Mouse (Mus musculus) midbrain, postnatal 0 days (tissue): Measurements from ENCODE around the gene Oog1. TPM values are rescaled to one million over a fixed set of nuclear protein-coding genes. Genes with fewer than 3 reads are reported as not detected.
"Not testable (repeated sequence)": the region's sequence is repeated elsewhere in the genome, so short reads cannot be mapped to it uniquely, and the experiment has no call there.

Experiments used
- ATAC-seq: fragments of 200-750 bp; cut with Nextera tagmentation; 2 replicates; pipeline ENCODE4 v1.8.0; 2017; ENCODE audit warnings: moderate number of reproducible peaks, mild to moderate bottlenecking, moderate TSS enrichment, moderate library complexity; ENCODE audit not compliant: low FRiP score
- DNase-seq: peaks from one replicate; pipeline ENCODE4 v3.0.0-alpha.2; 2015; ENCODE audit warnings: low spot score
- H3K27ac ChIP-seq: fragments of 300-500 bp; sonication (generic); 2 replicates; pipeline ENCODE4 v1.5.1; 2014; ENCODE audit warnings: low read depth, mild to moderate bottlenecking, low read length, mixed read lengths
- H3K27me3 ChIP-seq: fragments of 300-500 bp; sonication (generic); 2 replicates; pipeline ENCODE4 v1.6.1; 2014; ENCODE audit warnings: low read length, control low read depth, mixed read lengths; ENCODE audit not compliant: insufficient read depth
- H3K36me3 ChIP-seq: fragments of 300-500 bp; sonication (generic); 2 replicates; pipeline ENCODE4 v1.6.1; 2014; ENCODE audit warnings: low read length, control low read depth, mixed read lengths; ENCODE audit not compliant: insufficient read depth
- H3K4me1 ChIP-seq: fragments of 300-500 bp; sonication (generic); 2 replicates; pipeline ENCODE4 v1.6.1; 2014; ENCODE audit warnings: mild to moderate bottlenecking, control low read depth, antibody characterized with exemption, low read length, mixed read lengths; ENCODE audit not compliant: insufficient read depth
- H3K4me2 ChIP-seq: fragments of 300-500 bp; sonication (generic); 2 replicates; pipeline ENCODE4 v1.6.1; 2014; ENCODE audit warnings: low read depth, mild to moderate bottlenecking, low read length, mixed read lengths; ENCODE audit not compliant: poor library complexity, severe bottlenecking
- H3K4me3 ChIP-seq: fragments of 300-500 bp; sonication (generic); 2 replicates; pipeline ENCODE4 v1.5.1; 2014; ENCODE audit warnings: low read depth, mild to moderate bottlenecking, low read length, moderate library complexity
- H3K9ac ChIP-seq: fragments of 300-500 bp; sonication (generic); replicated peaks from 2 replicates; pipeline ENCODE4 v1.6.1; 2014; ENCODE audit warnings: mild to moderate bottlenecking, low read length, moderate library complexity, mixed read lengths; ENCODE audit not compliant: poor library complexity, severe bottlenecking
- H3K9me3 ChIP-seq: fragments of 300-500 bp; sonication (generic); 2 replicates; pipeline ENCODE4 v1.6.1; 2016; ENCODE audit warnings: low read length, control low read depth
- WGBS: fragments of 180-500 bp; shearing (Covaris S2); extraction: QIAGEN DNeasy Blood & Tissue Kit; methylation state at CpG from one replicate; pipeline ENCODE4 v1.1.7; 2014; 5-methylcytosine and 5-hydroxymethylcytosine counted together
- polyA plus RNA-seq: library from polyadenylated mRNA; unstranded; fragments of >200 nt; fragmentation: Nextera tagmentation; extraction: Ambion mirVana; gene quantifications from 2 replicates; pipeline ENCODE4 v1.2.1, GENCODE M21; 2015
- total RNA-seq: library from RNA; depleted of rRNA; stranded (reverse); fragments of >200 nt; gene quantifications from 2 replicates; pipeline ENCODE4 v1.2.3, GENCODE M21; 2014; rRNA removed

The Oog1 gene
- not detected in 2 replicates for total RNA-seq
- not detected in 2 replicates for polyA plus RNA-seq

- H3K9ac ChIP-seq, H3K27me3 ChIP-seq, H3K4me1 ChIP-seq, ATAC-seq, H3K9me3 ChIP-seq, H3K27ac ChIP-seq, H3K4me2 ChIP-seq, DNase-seq, H3K36me3 ChIP-seq, H3K4me3 ChIP-seq: not testable (repeated sequence)
- WGBS = 78% methylated on average over 1 of the region's 2 CpGs
These were observed at the start of gene Oog1 for GRCm38 (mm10) chr12:87602388-87602787. TSS of gene Oog1 (plus strand) at chr12:87602688.

DNA sequence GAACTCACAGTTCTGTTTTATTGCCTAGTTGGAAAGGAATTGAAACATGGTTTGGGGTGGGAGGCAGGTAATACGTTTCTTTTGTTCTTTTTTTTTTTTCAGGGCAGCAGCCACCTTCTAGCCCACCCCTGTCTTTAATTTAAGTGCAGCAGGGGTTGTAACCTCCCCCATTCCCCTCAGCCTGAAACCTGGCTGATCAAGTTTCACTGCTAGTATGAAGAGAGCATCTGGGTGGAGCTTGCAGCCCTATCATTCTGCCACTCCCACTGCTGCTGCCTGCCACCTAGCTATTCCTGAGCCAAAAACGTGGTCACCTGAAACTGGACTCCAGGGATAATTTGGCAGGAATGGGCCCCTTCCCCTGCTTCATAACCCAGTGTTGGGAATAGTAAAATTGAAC is 1.1 kb upstream of the Oog1 start:
- not testable (repeated sequence) for H3K9me3 ChIP-seq, DNase-seq, ATAC-seq, H3K27me3 ChIP-seq, H3K36me3 ChIP-seq, H3K4me1 ChIP-seq, H3K9ac ChIP-seq, H3K4me2 ChIP-seq, H3K4me3 ChIP-seq, H3K27ac ChIP-seq
- 5% methylated on average over 2 of the region's 2 CpGs for WGBS

DNA sequence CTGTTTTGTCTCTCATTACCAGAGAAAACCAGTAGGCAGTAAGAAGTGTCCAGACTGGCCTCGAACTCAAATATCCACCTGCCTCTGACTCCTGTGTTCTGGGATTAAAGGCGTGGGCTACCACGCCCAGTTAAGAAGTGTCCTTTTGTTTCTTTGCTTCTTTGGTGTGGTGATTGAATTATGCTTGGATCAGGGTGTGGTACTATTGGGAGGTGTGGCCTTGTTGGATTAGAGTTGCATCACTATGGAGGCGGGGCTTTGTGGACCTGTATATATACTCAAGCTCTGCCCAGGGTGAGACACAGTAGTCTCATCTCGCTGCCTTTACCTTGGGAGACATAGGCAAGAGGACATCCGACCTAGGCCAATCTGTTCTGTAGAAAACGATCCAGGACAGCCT is 16.1 kb downstream of the Oog1 start, which contains the start of gene Gm4027:
Gene Gm4027 (plus strand): TSS at position 301 of the 400 bp plus-strand sequence.
- WGBS = 87% methylated on average over 4 of the region's 7 CpGs
- not testable (repeated sequence) for ATAC-seq, H3K9ac ChIP-seq, H3K4me2 ChIP-seq, H3K4me3 ChIP-seq, H3K36me3 ChIP-seq, H3K4me1 ChIP-seq, H3K9me3 ChIP-seq, DNase-seq, H3K27ac ChIP-seq, H3K27me3 ChIP-seq

GRCm38 (mm10) chr12:87644520-87644919 is 42.0 kb downstream of the Oog1 start, which contains the start of gene Gm16381:
TSS of gene Gm16381 (minus strand) at chr12:87644620.
- not testable (repeated sequence) for ATAC-seq, H3K4me1 ChIP-seq, H3K27me3 ChIP-seq, DNase-seq, H3K9ac ChIP-seq, H3K36me3 ChIP-seq, H3K9me3 ChIP-seq, H3K4me3 ChIP-seq, H3K4me2 ChIP-seq, H3K27ac ChIP-seq
- 89% methylated on average over 1 of the region's 2 CpGs for WGBS

DNA sequence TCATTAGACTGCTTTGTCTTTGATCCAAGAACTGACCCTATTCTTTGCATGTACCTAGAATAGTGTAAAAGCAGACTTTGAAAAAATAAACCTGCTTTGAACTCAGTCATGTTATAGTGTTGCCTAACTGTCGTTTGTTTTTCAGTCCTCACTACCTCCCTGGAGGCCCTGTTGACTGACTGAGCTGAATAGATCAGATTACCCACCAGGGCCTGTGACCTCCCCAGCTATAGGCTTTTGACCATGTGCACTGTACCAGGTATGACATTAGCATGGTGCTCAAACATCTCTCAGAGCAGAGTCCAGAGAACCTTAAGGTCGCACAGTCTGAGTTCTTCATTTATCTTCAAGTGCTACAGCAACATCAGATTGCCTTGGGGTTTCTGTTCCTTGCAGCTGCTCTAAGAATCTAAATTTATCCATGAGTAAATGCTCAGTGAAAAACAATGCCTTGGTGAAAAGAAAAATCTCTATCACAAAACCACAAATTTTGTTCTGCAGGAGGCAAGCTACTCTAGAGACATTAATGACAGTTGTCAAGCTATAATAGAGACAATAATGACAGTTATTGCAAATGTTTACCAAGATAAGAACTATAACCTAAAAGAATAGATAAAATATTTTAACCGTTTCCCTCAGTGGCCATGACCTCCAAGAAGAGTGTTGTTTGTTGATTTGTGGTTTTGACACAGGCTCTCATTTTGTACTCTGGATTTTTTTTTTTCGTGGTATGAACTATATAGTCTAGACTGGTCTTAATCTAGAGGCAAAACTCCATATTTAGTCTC is 50.6 kb downstream of the Oog1 start:
- H3K36me3 ChIP-seq, ATAC-seq, H3K27me3 ChIP-seq, H3K27ac ChIP-seq, H3K4me2 ChIP-seq, DNase-seq, H3K4me1 ChIP-seq, H3K4me3 ChIP-seq, H3K9me3 ChIP-seq, H3K9ac ChIP-seq: not testable (repeated sequence)
- 70% methylated on average over 2 of the region's 4 CpGs for WGBS

Other genes starting within 250 kb of the Oog1 start
- gene Sptlc2, start 214.3 kb upstream of the Oog1 start, total RNA-seq = 41.5 and 49.8 TPM in 2 replicates
- 86.6 and 99.6 TPM in 2 replicates for gene Sptlc2, start 214.3 kb upstream of the Oog1 start, polyA plus RNA-seq
- 38.9 and 58.2 TPM in 2 replicates for gene Slirp, start 158.8 kb upstream of the Oog1 start, total RNA-seq
- 181 and 194 TPM in 2 replicates for gene Slirp, start 158.8 kb upstream of the Oog1 start, polyA plus RNA-seq
- gene Alkbh1, start 158.7 kb upstream of the Oog1 start, total RNA-seq = 20.3 and 28.7 TPM in 2 replicates
- gene Alkbh1, start 158.7 kb upstream of the Oog1 start, polyA plus RNA-seq = 31.5 and 36.8 TPM in 2 replicates
- gene Snw1, start 130.4 kb upstream of the Oog1 start, total RNA-seq = 36.0 and 37.8 TPM in 2 replicates
- 82.7 and 87.9 TPM in 2 replicates for gene Snw1, start 130.4 kb upstream of the Oog1 start, polyA plus RNA-seq
- not detected in 2 replicates for gene Gm5788, start 108.0 kb upstream of the Oog1 start, total RNA-seq
- gene Gm5788, start 108.0 kb upstream of the Oog1 start, polyA plus RNA-seq = not detected in 2 replicates
- not detected in 2 replicates for gene Gm8300, start 88.4 kb upstream of the Oog1 start, total RNA-seq
- not detected in 2 replicates for gene Gm8300, start 88.4 kb upstream of the Oog1 start, polyA plus RNA-seq
- gene Gm4027, start 16.2 kb downstream of the Oog1 start, total RNA-seq = not detected in 2 replicates
- gene Gm4027, start 16.2 kb downstream of the Oog1 start, polyA plus RNA-seq = not detected in 2 replicates
- not detected in 2 replicates for gene Gm16381, start 41.9 kb downstream of the Oog1 start, total RNA-seq
- not detected in 2 replicates for gene Gm16381, start 41.9 kb downstream of the Oog1 start, polyA plus RNA-seq
- gene Gm21319, start 173.1 kb downstream of the Oog1 start, total RNA-seq = not detected in 2 replicates
- gene Gm21319, start 173.1 kb downstream of the Oog1 start, polyA plus RNA-seq = not detected in 2 replicates
- not detected in 2 replicates for gene Gm21936, start 192.8 kb downstream of the Oog1 start, total RNA-seq
- gene Gm21936, start 192.8 kb downstream of the Oog1 start, polyA plus RNA-seq = not detected in 2 replicates
- gene BB287469, start 213.9 kb downstream of the Oog1 start, total RNA-seq = not detected in 2 replicates
- gene BB287469, start 213.9 kb downstream of the Oog1 start, polyA plus RNA-seq = not detected in 2 replicates
- not detected in 2 replicates for gene Gm2001, start 239.7 kb downstream of the Oog1 start, total RNA-seq
- not detected in 2 replicates for gene Gm2001, start 239.7 kb downstream of the Oog1 start, polyA plus RNA-seq